Mouse (Mus musculus) cortical plate, adult 2 months (tissue): ENCODE data around the gene Psmg1.

Experiments
- CTCF ChIP-seq: fragments of 200-500 bp; IDR thresholded peaks from 2 replicates; pipeline ENCODE4 v1.5.1; 2011; ENCODE audit warnings: mild to moderate bottlenecking, control low read depth, low read length; ENCODE audit not compliant: insufficient read depth; ENCODE audit errors: extremely low read depth
- POLR2A ChIP-seq: fragments of 200-500 bp; IDR thresholded peaks from 2 replicates; pipeline ENCODE4 v1.6.1; 2011; ENCODE audit warnings: mild to moderate bottlenecking, low read length, control low read depth; ENCODE audit not compliant: insufficient read depth; ENCODE audit errors: extremely low read depth

GRCm38 (mm10) chr16:96030476-96031102 lies 39.8 kb upstream of the Psmg1 start:
- peak; percentile 22; the same call in 1 of the 2 replicates for TF ChIP-seq CTCF
- TF ChIP-seq POLR2A, result no peak
